Mouse (Mus musculus) spleen, adult 2 months (tissue): ENCODE measurements around the gene Abca12. TPM values are rescaled to one million over a fixed set of nuclear protein-coding genes. Genes with fewer than 3 reads are reported as not detected.

Source experiments
- DNase-seq, 2 experiments: peaks; one replicate each; pipeline versions ENCODE4 v3.0.0 to v3.0.0-alpha.2; 2012 to 2021; ENCODE audit warnings: low spot score in 2 of 2, low read depth in 1 of 2
- H3K27ac ChIP-seq: fragments of 200-500 bp; 2 replicates; pipeline ENCODE4 v1.5.1; 2012; ENCODE audit warnings: low read length, inconsistent platforms; ENCODE audit not compliant: insufficient read depth
- H3K27me3 ChIP-seq: fragments of 200-500 bp; 2 replicates; pipeline ENCODE4 v1.6.1; 2012; ENCODE audit warnings: mild to moderate bottlenecking, moderate library complexity, low read length, inconsistent platforms; ENCODE audit not compliant: control insufficient read depth, insufficient read depth
- H3K36me3 ChIP-seq: fragments of 200-500 bp; 2 replicates; pipeline ENCODE4 v1.6.1; 2012; ENCODE audit warnings: mild to moderate bottlenecking, low read length, inconsistent platforms; ENCODE audit not compliant: control insufficient read depth, insufficient read depth
- H3K4me1 ChIP-seq: fragments of 200-500 bp; 2 replicates; pipeline ENCODE4 v1.6.1; 2011; ENCODE audit warnings: inconsistent platforms; ENCODE audit not compliant: control insufficient read depth, insufficient read depth, insufficient read length
- H3K4me3 ChIP-seq: fragments of 200-500 bp; 2 replicates; pipeline ENCODE4 v1.5.1; 2011; ENCODE audit warnings: mild to moderate bottlenecking, inconsistent platforms; ENCODE audit not compliant: insufficient read depth, insufficient read length; ENCODE audit errors: extremely low read depth
- CTCF ChIP-seq: fragments of 200-500 bp; IDR thresholded peaks from 2 replicates; pipeline ENCODE4 v1.5.1; 2011; ENCODE audit warnings: mild to moderate bottlenecking, inconsistent platforms; ENCODE audit not compliant: insufficient read depth, insufficient read length, insufficient replicate concordance; ENCODE audit errors: extremely low read depth
- POLR2A ChIP-seq: fragments of 200-500 bp; IDR thresholded peaks from 2 replicates; pipeline ENCODE4 v1.6.1; 2011; ENCODE audit warnings: low read depth, low read length, inconsistent platforms
- WGBS: fragments of 180-500 bp; shearing (Covaris S2); methylation state at CpG from one replicate; pipeline ENCODE4 v1.1.7; 2018; 5-methylcytosine and 5-hydroxymethylcytosine counted together
- polyA plus RNA-seq: library from polyadenylated mRNA; depleted of rRNA; stranded (reverse); fragments of >200 nt; gene quantifications from 2 replicates; pipeline ENCODE4 v1.2.3, GENCODE M21; 2012

The Abca12 gene
- polyA plus RNA-seq, 1 experiment = not detected

DNA sequence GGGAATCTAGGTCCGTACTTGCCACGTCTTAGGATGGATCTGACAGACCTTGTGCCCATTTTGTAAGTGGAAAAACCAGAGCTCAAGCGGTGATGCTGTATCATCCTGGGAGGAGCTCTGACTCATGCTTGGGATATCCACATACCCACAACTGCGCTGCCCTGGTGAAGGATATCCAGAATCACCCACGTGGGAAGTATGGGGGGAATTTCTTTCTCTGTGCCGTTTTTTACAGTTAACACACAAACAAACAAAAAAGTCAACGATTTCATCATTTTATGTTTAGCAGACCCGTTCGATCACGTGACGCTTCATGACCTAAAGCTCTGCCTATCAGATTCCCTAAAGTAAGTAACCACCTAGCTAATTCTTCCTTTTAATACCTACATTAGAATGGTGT, 1.6 kb downstream of the Abca12 start:
- H3K4me3 ChIP-seq = no peak overlapping the region
- WGBS = 88% methylated on average over 11 of the region's 11 CpGs
- DNase-seq = no peak

DNA sequence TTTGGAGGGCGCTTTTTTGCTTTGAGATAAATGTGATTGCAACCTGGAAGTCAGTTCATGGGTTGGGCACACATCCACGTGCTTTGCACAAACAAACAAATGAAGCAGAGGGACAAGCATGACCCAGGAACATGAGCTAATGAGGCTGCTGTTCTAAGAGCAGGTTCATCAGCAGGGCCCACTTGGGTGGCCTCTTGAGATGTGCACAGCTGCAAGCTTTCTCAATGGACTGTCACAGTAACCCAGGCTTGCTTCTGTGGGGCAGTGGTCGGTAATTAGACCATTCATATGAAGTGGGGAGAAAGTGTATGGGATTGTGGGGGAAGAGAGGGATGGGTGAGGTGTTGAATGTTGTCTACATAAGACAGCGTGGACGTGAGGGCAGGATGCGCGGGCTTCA, 7.0 kb downstream of the Abca12 start:
- Histone ChIP-seq H3K4me3 (no peak overlapping the region), H3K27ac (no peak overlapping the region), H3K27me3 (no peaks in the 10 kb centered on the region), H3K36me3 (no peaks in the 10 kb centered on the region), H3K4me1 (no peaks in the 10 kb centered on the region)
- no peak for DNase-seq
- WGBS = 87% methylated on average over 7 of the region's 7 CpGs
- TF ChIP-seq CTCF (no peak), POLR2A (no peak)

More for the DNA sequence above, 1.6 kb downstream of the Abca12 start:
- TF ChIP-seq POLR2A = no peak
- no peak for TF ChIP-seq CTCF
- H3K27ac ChIP-seq = no peak overlapping the region
- H3K4me1 ChIP-seq = no peaks in the 10 kb centered on the region
- no peaks in the 10 kb centered on the region for H3K36me3 ChIP-seq
- no peaks in the 10 kb centered on the region for H3K27me3 ChIP-seq

DNA sequence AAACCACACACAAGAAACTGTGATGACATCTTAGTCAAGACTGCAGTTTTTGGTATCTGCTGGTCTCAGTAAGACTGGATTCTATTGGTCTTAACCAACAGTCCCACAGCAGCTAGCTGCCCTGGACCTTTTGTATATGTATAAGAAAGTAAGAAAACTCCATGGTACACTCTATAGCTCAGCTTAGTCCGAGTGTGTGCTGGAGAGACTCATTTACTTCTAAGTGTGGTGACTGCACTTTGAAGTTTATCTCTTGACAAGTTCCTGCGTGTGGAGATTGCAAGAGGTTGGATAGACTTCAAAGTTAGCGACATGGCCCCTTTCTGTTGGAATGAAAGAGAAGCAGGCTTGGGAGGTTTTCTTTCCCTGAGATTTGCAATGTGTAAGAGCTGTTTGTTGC, 17.1 kb downstream of the Abca12 start:
- H3K27ac ChIP-seq = no peak overlapping the region
- H3K4me1 ChIP-seq = no peaks in the 10 kb centered on the region
- H3K27me3 ChIP-seq = no peaks in the 10 kb centered on the region
- WGBS = 72% methylated on average over 3 of the region's 3 CpGs
- no peak for TF ChIP-seq CTCF
- TF ChIP-seq POLR2A = no peak
- no peak for DNase-seq
- H3K36me3 ChIP-seq = no peaks in the 10 kb centered on the region
- H3K4me3 ChIP-seq = no peak overlapping the region

DNA sequence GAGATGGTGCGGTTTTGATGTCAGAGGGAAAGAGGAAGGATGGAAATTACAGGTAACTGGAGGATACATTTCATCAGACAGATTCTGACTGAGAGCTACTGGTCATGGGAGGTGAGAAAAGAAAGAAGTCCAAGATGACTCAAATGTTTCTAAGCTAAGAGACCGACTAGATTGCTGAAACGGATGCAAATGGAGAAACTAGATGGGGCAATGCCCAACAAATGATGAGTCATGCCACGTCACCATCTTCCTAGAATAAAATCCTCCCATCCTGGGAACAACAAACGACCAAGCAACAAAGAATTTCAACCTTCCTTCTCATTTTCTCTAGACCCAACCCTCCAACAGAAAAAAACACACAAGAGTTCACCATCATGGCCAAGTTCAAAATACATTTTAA, 18.6 kb downstream of the Abca12 start:
- Histone ChIP-seq H3K4me3 (no peak overlapping the region), H3K27ac (no peak overlapping the region), H3K36me3 (no peaks in the 10 kb centered on the region), H3K4me1 (no peaks in the 10 kb centered on the region), H3K27me3 (no peaks in the 10 kb centered on the region)
- no peak for DNase-seq
- TF ChIP-seq POLR2A (no peak), CTCF (no peak)
- 79% methylated on average over 5 of the region's 5 CpGs for WGBS

DNA sequence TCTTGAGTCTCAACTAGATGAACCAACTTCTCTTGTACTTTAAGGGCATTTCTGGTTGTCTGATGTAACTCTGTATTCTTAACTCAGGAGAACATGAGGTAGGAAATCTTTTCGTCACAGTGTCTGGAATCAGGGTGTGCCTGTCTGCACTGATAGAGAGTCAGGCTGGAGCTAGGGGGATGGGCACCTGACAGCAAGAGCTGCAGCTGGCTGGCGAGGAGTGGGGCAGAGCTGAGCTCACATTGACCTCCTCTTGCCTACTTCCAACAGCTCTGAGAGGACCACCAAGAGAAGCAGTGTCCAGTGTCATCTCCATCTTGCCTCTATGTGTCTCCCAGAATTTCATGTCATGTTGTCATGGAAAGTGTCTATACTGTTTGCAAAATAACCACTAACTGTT, 20.5 kb downstream of the Abca12 start:
- WGBS = 74% methylated on average over 2 of the region's 2 CpGs
- no peak overlapping the region for H3K4me3 ChIP-seq
- DNase-seq = no peak

DNA sequence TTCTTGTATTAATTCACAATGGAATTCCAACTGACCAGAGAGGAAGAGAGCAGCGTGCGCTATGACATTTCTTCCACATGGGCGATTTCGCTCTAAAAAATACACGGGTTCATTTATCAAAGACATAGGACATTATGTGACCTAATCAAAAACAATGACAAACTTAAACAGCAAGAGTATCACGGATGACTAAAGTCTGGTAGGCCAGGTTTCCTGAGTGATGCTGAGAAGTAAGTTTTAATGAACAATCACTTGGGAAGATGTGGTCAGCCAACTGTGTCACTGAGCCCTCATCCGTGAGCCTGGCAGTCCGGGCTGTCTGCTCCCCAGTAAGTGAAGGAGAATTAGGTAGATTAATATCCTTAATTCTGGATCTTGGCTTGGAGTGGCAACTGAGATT, 21.2 kb downstream of the Abca12 start:
- Histone ChIP-seq H3K36me3 (no peaks in the 10 kb centered on the region), H3K27ac (no peak overlapping the region), H3K4me1 (no peaks in the 10 kb centered on the region), H3K27me3 (no peaks in the 10 kb centered on the region), H3K4me3 (no peak overlapping the region)
- DNase-seq = no peak
- TF ChIP-seq POLR2A = no peak
- no peak for TF ChIP-seq CTCF
- 88% methylated on average over 8 of the region's 8 CpGs for WGBS

More for the DNA sequence above, 20.5 kb downstream of the Abca12 start:
- H3K27ac ChIP-seq = no peak overlapping the region
- no peaks in the 10 kb centered on the region for H3K4me1 ChIP-seq
- no peaks in the 10 kb centered on the region for H3K27me3 ChIP-seq
- TF ChIP-seq POLR2A = no peak
- TF ChIP-seq CTCF = no peak
- no peaks in the 10 kb centered on the region for H3K36me3 ChIP-seq

DNA sequence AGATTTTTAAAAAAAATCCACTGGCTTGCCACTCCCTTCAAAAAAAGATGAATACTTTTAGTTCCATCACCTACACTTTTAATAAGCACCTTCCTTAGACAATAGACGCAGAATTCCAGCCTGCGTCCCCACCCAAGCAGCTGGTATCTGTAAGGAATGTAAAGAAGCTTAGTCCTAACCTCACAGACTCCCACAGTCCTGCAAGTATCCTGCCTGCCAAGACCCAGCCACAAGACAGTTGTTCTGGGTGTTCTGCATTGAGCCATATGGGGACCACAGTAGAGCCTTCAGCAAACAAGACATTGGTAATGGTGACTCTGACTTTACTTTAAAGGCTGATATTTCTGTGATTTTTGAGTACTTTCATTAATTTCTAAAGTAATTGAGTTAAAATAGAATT, 22.2 kb downstream of the Abca12 start:
- no peak for DNase-seq
- Histone ChIP-seq H3K4me3 (no peak overlapping the region), H3K27me3 (no peaks in the 10 kb centered on the region), H3K36me3 (no peaks in the 10 kb centered on the region), H3K4me1 (no peaks in the 10 kb centered on the region), H3K27ac (no peak overlapping the region)
- WGBS = 95% methylated on average over 2 of the region's 2 CpGs
- TF ChIP-seq CTCF (no peak), POLR2A (no peak)

DNA sequence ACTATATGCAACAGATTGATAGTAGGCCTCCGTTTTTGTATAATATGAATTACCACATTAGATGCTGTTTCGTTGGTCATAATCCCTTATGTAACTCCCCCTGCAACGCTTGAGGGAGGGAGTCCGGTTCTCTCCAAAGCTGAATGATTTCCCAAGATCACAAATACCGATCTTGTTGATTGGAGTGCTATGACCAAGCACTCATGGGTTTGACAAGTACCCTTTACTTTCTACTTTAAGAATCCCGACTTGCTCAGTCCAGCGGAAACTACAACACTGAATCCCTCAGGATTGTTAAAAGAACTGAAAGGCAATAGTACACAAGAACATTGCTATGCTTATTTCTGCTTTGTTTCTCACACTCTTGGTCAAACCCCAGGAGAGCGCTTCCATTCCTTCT, 28.1 kb downstream of the Abca12 start:
- DNase-seq = no peak
- H3K27ac ChIP-seq = no peak overlapping the region
- 91% methylated on average over 8 of the region's 8 CpGs for WGBS
- no peaks in the 10 kb centered on the region for H3K36me3 ChIP-seq
- H3K4me1 ChIP-seq = no peaks in the 10 kb centered on the region
- H3K27me3 ChIP-seq = no peaks in the 10 kb centered on the region
- H3K4me3 ChIP-seq = no peak overlapping the region
- no peak for TF ChIP-seq CTCF
- TF ChIP-seq POLR2A = no peak
